Mouse (Mus musculus) liver, embryonic 14.5 days (tissue): ENCODE measurements around the gene Ick. TPM values are rescaled to one million over a fixed set of nuclear protein-coding genes. Genes with fewer than 3 reads are reported as not detected.

Experiments used
- ATAC-seq: fragments of 200-750 bp; cut with Nextera tagmentation; 2 replicates; pipeline ENCODE4 v1.8.0; 2017; ENCODE audit warnings: moderate number of reproducible peaks, mild to moderate bottlenecking, moderate library complexity; ENCODE audit not compliant: insufficient read depth
- DNase-seq, 3 experiments: peaks; one replicate each; pipeline ENCODE4 v3.0.0-alpha.2; 2012 to 2013; ENCODE audit warnings: low read depth in 3 of 3, low spot score in 3 of 3
- H3K27ac ChIP-seq: fragments of 300-500 bp; sonication (generic); 2 replicates; pipeline ENCODE4 v1.5.1; 2014; ENCODE audit warnings: moderate library complexity, mild to moderate bottlenecking, control low read depth, inconsistent platforms
- H3K27me3 ChIP-seq: fragments of 300-500 bp; sonication (generic); 2 replicates; pipeline ENCODE4 v1.6.1; 2014; ENCODE audit warnings: mild to moderate bottlenecking, low read length, moderate library complexity; ENCODE audit not compliant: control insufficient read depth, insufficient read depth
- H3K36me3 ChIP-seq: fragments of 300-500 bp; sonication (generic); replicated peaks from 2 replicates; pipeline ENCODE4 v1.6.1; 2014; ENCODE audit warnings: low read depth; ENCODE audit not compliant: control insufficient read depth, insufficient read depth
- H3K4me1 ChIP-seq, 2 experiments: fragments of 200-500 bp in 1 of 2; fragments of 300-500 bp in 1 of 2; sonication (generic) in 1 of 2; replicated peaks; 2 replicates each; pipeline ENCODE4 v1.6.1; 2012 to 2014; ENCODE audit warnings: antibody characterized with exemption in 1 of 2, inconsistent platforms in 1 of 2, low read length in 1 of 2; ENCODE audit not compliant: control insufficient read depth in 2 of 2, insufficient read depth in 2 of 2
- H3K4me2 ChIP-seq: fragments of 300-500 bp; sonication (generic); 2 replicates; pipeline ENCODE4 v1.6.1; 2014; ENCODE audit warnings: low read depth, mild to moderate bottlenecking, control low read depth, moderate library complexity
- H3K4me3 ChIP-seq, 2 experiments: fragments of 200-500 bp in 1 of 2; fragments of 300-500 bp in 1 of 2; sonication (generic) in 1 of 2; 2 replicates each; pipeline ENCODE4 v1.5.1; 2012 to 2014; ENCODE audit warnings: low read depth in 2 of 2, low read length in 2 of 2, mild to moderate bottlenecking in 2 of 2, control low read depth in 1 of 2, inconsistent platforms in 1 of 2, moderate library complexity in 1 of 2; ENCODE audit not compliant: insufficient read depth in 1 of 2
- H3K9ac ChIP-seq: fragments of 300-500 bp; sonication (generic); replicated peaks from 2 replicates; pipeline ENCODE4 v1.6.1; 2014; ENCODE audit warnings: mild to moderate bottlenecking, control low read depth, moderate library complexity
- H3K9me3 ChIP-seq: fragments of 300-500 bp; sonication (generic); 2 replicates; pipeline ENCODE4 v1.6.1; 2016; ENCODE audit warnings: low read length, mixed read lengths; ENCODE audit not compliant: control insufficient read depth
- CTCF ChIP-seq: IDR thresholded peaks from 2 replicates; pipeline ENCODE4 v1.5.1; 2016; ENCODE audit warnings: antibody characterized with exemption, low read depth, control low read depth
- EP300 ChIP-seq: IDR thresholded peaks from 2 replicates; pipeline ENCODE4 v1.6.1; 2016; ENCODE audit warnings: antibody characterized with exemption, low read depth
- WGBS: fragments of 180-500 bp; shearing (Covaris S2); extraction: QIAGEN DNeasy Blood & Tissue Kit; methylation state at CpG from one replicate; pipeline ENCODE4 v1.1.7; 2014; ENCODE audit not compliant: insufficient replicate concordance; 5-methylcytosine and 5-hydroxymethylcytosine counted together
- polyA plus RNA-seq, 2 experiments: library from polyadenylated mRNA; depleted of rRNA in 1 of 2; stranded (reverse) in 1 of 2; unstranded in 1 of 2; fragments of >200 nt; fragmentation: Nextera tagmentation in 1 of 2; extraction: Ambion mirVana in 1 of 2; gene quantifications; 2 replicates each; pipeline versions ENCODE4 v1.2.1 to v1.2.3; 2012 to 2014

Gene Ick
- polyA plus RNA-seq (2012; rRNA removed) (3.0 and 3.6 TPM in 2 replicates), polyA plus RNA-seq (2014; fragmentation: Nextera tagmentation; extraction: Ambion mirVana) (3.7 and 4.7 TPM in 2 replicates)

DNA sequence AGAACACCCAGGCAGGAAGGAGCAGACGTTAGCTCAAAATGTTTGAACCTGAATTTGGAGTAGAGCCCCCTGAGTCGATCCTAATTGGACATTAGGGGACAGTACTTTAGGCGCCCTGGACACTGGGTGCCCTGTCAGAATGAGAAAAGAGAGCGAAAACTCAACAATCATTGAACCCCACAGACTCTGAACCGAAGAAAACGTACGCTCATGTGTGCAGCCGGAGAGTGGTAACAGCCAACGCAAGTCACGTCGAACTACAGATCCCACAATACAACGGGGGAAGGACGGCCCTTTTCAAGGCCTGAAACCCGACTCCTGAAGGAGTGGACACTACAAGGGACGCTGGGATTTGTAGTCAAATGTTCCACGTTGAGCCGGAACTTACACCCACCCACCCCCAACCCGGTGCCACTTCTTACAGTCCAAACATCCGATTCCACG is at the start of gene Ick, which contains the start of gene Fbxo9:
Gene Ick (plus strand): TSS at position 397 of the 444 bp plus-strand sequence.
Gene Fbxo9 (minus strand): TSS at position 270 of the 444 bp plus-strand sequence.
- under 1% methylated on average over 20 of the region's 20 CpGs for WGBS
- Histone ChIP-seq H3K4me1 (peaks cover 33 to 34% of the 10 kb centered on the region in 2 experiments), H3K4me3 (peak within 1 kb of the TSS; percentile 74 to 81), H3K27me3 (no peaks in the 10 kb centered on the region), H3K9me3 (no peaks in the 10 kb centered on the region), H3K36me3 (peaks cover 9% of the 10 kb centered on the region), H3K9ac (peak within 1 kb of the TSS; percentile 98), H3K4me2 (peak within 1 kb of the TSS; percentile 85), H3K27ac (peak within 1 kb of the TSS; percentile 97)
- DNase-seq (peak; percentile 94 to 95 (median 95)), ATAC-seq (peak; percentile 82)
- no peak for TF ChIP-seq EP300
- TF ChIP-seq CTCF, result no peak

- Histone ChIP-seq H3K27me3 (no peaks in the 10 kb centered on the region), H3K27ac (no peak overlapping the region), H3K9me3 (no peaks in the 10 kb centered on the region), H3K4me2 (no peak overlapping the region), H3K36me3 (no peaks in the 10 kb centered on the region), H3K4me1 (peaks cover 0 to 8% of the 10 kb centered on the region in 2 experiments; a peak in 3 of 4 replicates), H3K9ac (no peak overlapping the region), H3K4me3 (no peak overlapping the region)
- TF ChIP-seq CTCF, result no peak
- no peak for TF ChIP-seq EP300
- ATAC-seq (peak; percentile 61; the same call in 1 of the 2 replicates), DNase-seq (peak in 1 of 3 experiments; percentile 12)
- WGBS, result 63% methylated on average over 16 of the region's 16 CpGs
Observed at GRCm38 (mm10) chr9:78059525-78060120, 49.4 kb upstream of the Ick start.

GRCm38 (mm10) chr9:78062392-78062791 is 46.6 kb upstream of the Ick start:
- Histone ChIP-seq H3K4me1 (peaks cover 0 to 8% of the 10 kb centered on the region in 2 experiments; a peak in 3 of 4 replicates), H3K27ac (no peak overlapping the region), H3K4me2 (no peak overlapping the region), H3K27me3 (no peaks in the 10 kb centered on the region), H3K9me3 (no peaks in the 10 kb centered on the region), H3K9ac (no peak overlapping the region), H3K36me3 (no peaks in the 10 kb centered on the region), H3K4me3 (no peak overlapping the region)
- no peak for DNase-seq
- TF ChIP-seq EP300, result no peak
- TF ChIP-seq CTCF, result no peak
- ATAC-seq, result no peak
- 73% methylated on average over 9 of the region's 9 CpGs for WGBS

- no peak overlapping the region for H3K4me2 ChIP-seq
- H3K36me3 ChIP-seq, result no peaks in the 10 kb centered on the region
- H3K27me3 ChIP-seq, result no peaks in the 10 kb centered on the region
- no peak overlapping the region for H3K27ac ChIP-seq
- H3K4me1 ChIP-seq, result peaks cover 0 to 6% of the 10 kb centered on the region in 2 experiments; a peak in 3 of 4 replicates
- H3K9ac ChIP-seq, result no peak overlapping the region
- no peaks in the 10 kb centered on the region for H3K9me3 ChIP-seq
- 66% methylated on average over 10 of the region's 10 CpGs for WGBS
- ATAC-seq (no peak), DNase-seq (no peak)
- H3K4me3 ChIP-seq, result no peak overlapping the region
- TF ChIP-seq CTCF (no peak), EP300 (no peak)
Observed at GRCm38 (mm10) chr9:78064121-78064520, 44.9 kb upstream of the Ick start.

GRCm38 (mm10) chr9:78070496-78070895 is 38.5 kb upstream of the Ick start:
- Histone ChIP-seq H3K36me3 (no peaks in the 10 kb centered on the region), H3K4me3 (no peak overlapping the region), H3K27me3 (no peaks in the 10 kb centered on the region), H3K4me1 (no peaks in the 10 kb centered on the region), H3K27ac (no peak overlapping the region), H3K9ac (no peak overlapping the region), H3K9me3 (no peaks in the 10 kb centered on the region), H3K4me2 (no peak overlapping the region)
- DNase-seq, result no peak
- WGBS, result 61% methylated on average over 5 of the region's 5 CpGs
- TF ChIP-seq EP300, result no peak
- no peak for TF ChIP-seq CTCF
- no peak for ATAC-seq
